Mouse (Mus musculus) megakaryocyte, embryonic 14.5 days (primary cell): ENCODE measurements around the gene Atp5d.

ENCODE experiments used
- FLI1 ChIP-seq: IDR thresholded peaks from 2 replicates; pipeline ENCODE4 v1.6.1; 2012; ENCODE audit warnings: low read length, inconsistent platforms, mixed read lengths
- GATA1 ChIP-seq: IDR thresholded peaks from 3 replicates; pipeline ENCODE4 v1.6.1; 2012; ENCODE audit warnings: mixed read lengths, low read length, inconsistent platforms, borderline replicate concordance

- TF ChIP-seq GATA1 (no peak), FLI1 (no peak)
Measured at GRCm38 (mm10) chr10:80094085-80094484, 44.3 kb upstream of the Atp5d start.
